Mouse (Mus musculus) liver, embryonic 14.5 days (tissue): ENCODE results near the gene Anks1b. TPM values are rescaled to one million over a fixed set of nuclear protein-coding genes. Genes with fewer than 3 reads are reported as not detected.

Experiments used
- ATAC-seq: fragments of 200-750 bp; cut with Nextera tagmentation; 2 replicates; pipeline ENCODE4 v1.8.0; 2017; ENCODE audit warnings: moderate number of reproducible peaks, mild to moderate bottlenecking, moderate library complexity; ENCODE audit not compliant: insufficient read depth
- DNase-seq, 3 experiments: peaks; one replicate each; pipeline ENCODE4 v3.0.0-alpha.2; 2012 to 2013; ENCODE audit warnings: low read depth in 3 of 3, low spot score in 3 of 3
- H3K27ac ChIP-seq: fragments of 300-500 bp; sonication (generic); 2 replicates; pipeline ENCODE4 v1.5.1; 2014; ENCODE audit warnings: moderate library complexity, mild to moderate bottlenecking, control low read depth, inconsistent platforms
- H3K27me3 ChIP-seq: fragments of 300-500 bp; sonication (generic); 2 replicates; pipeline ENCODE4 v1.6.1; 2014; ENCODE audit warnings: mild to moderate bottlenecking, low read length, moderate library complexity; ENCODE audit not compliant: control insufficient read depth, insufficient read depth
- H3K36me3 ChIP-seq: fragments of 300-500 bp; sonication (generic); replicated peaks from 2 replicates; pipeline ENCODE4 v1.6.1; 2014; ENCODE audit warnings: low read depth; ENCODE audit not compliant: control insufficient read depth, insufficient read depth
- H3K4me1 ChIP-seq, 2 experiments: fragments of 200-500 bp in 1 of 2; fragments of 300-500 bp in 1 of 2; sonication (generic) in 1 of 2; replicated peaks; 2 replicates each; pipeline ENCODE4 v1.6.1; 2012 to 2014; ENCODE audit warnings: antibody characterized with exemption in 1 of 2, inconsistent platforms in 1 of 2, low read length in 1 of 2; ENCODE audit not compliant: control insufficient read depth in 2 of 2, insufficient read depth in 2 of 2
- H3K4me2 ChIP-seq: fragments of 300-500 bp; sonication (generic); 2 replicates; pipeline ENCODE4 v1.6.1; 2014; ENCODE audit warnings: low read depth, mild to moderate bottlenecking, control low read depth, moderate library complexity
- H3K4me3 ChIP-seq, 2 experiments: fragments of 200-500 bp in 1 of 2; fragments of 300-500 bp in 1 of 2; sonication (generic) in 1 of 2; 2 replicates each; pipeline ENCODE4 v1.5.1; 2012 to 2014; ENCODE audit warnings: low read depth in 2 of 2, low read length in 2 of 2, mild to moderate bottlenecking in 2 of 2, control low read depth in 1 of 2, inconsistent platforms in 1 of 2, moderate library complexity in 1 of 2; ENCODE audit not compliant: insufficient read depth in 1 of 2
- H3K9ac ChIP-seq: fragments of 300-500 bp; sonication (generic); replicated peaks from 2 replicates; pipeline ENCODE4 v1.6.1; 2014; ENCODE audit warnings: mild to moderate bottlenecking, control low read depth, moderate library complexity
- H3K9me3 ChIP-seq: fragments of 300-500 bp; sonication (generic); 2 replicates; pipeline ENCODE4 v1.6.1; 2016; ENCODE audit warnings: low read length, mixed read lengths; ENCODE audit not compliant: control insufficient read depth
- CTCF ChIP-seq: IDR thresholded peaks from 2 replicates; pipeline ENCODE4 v1.5.1; 2016; ENCODE audit warnings: antibody characterized with exemption, low read depth, control low read depth
- EP300 ChIP-seq: IDR thresholded peaks from 2 replicates; pipeline ENCODE4 v1.6.1; 2016; ENCODE audit warnings: antibody characterized with exemption, low read depth
- WGBS: fragments of 180-500 bp; shearing (Covaris S2); extraction: QIAGEN DNeasy Blood & Tissue Kit; methylation state at CpG from one replicate; pipeline ENCODE4 v1.1.7; 2014; ENCODE audit not compliant: insufficient replicate concordance; 5-methylcytosine and 5-hydroxymethylcytosine counted together
- polyA plus RNA-seq, 2 experiments: library from polyadenylated mRNA; depleted of rRNA in 1 of 2; stranded (reverse) in 1 of 2; unstranded in 1 of 2; fragments of >200 nt; fragmentation: Nextera tagmentation in 1 of 2; extraction: Ambion mirVana in 1 of 2; gene quantifications; 2 replicates each; pipeline versions ENCODE4 v1.2.1 to v1.2.3; 2012 to 2014

Anks1b gene
- polyA plus RNA-seq, 2 experiments, result not detected

DNA sequence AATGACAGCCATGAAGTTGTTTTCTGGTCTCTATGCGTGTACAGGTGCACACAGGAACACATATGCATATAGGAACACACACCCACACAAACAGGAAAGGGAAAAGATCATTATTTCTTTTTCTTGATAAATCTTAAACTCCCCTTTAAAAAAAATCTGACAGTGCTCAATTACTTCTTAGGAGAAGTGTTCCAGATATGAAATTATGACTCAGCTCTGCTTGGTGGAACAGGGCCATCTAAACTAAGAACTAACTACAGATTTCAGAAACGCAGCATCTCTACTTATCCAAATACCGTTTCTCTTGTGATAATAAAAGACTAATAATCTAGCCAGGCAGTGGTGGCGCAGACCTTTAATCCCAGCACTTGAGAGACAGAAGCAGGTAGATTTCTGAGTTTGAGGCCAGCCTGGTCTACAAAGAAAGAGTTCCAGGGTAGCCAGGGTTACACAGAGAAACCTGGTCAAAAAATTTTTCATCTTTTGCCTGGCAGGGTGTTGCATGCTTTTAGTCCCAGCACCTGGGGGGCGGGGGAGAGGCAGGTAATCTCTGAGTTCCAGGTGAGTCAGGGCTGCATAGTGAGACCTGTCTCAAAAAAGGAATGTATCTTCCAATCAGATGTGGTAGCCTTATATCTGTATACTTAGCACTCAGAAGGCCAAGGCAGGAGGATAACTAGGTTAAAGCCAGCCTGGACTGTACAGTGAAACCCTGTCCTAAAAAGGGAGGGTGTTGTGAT is 1064.6 kb downstream of the Anks1b start:
- Histone ChIP-seq H3K4me1 (no peaks in the 10 kb centered on the region), H3K4me2 (no peak overlapping the region), H3K9ac (no peak overlapping the region), H3K4me3 (no peak overlapping the region), H3K36me3 (no peaks in the 10 kb centered on the region), H3K27me3 (no peaks in the 10 kb centered on the region), H3K27ac (no peak overlapping the region), H3K9me3 (no peaks in the 10 kb centered on the region)
- DNase-seq, result no peak
- no peak for TF ChIP-seq CTCF
- no peak for ATAC-seq
- WGBS, result 51% methylated on average over 5 of the region's 5 CpGs

DNA sequence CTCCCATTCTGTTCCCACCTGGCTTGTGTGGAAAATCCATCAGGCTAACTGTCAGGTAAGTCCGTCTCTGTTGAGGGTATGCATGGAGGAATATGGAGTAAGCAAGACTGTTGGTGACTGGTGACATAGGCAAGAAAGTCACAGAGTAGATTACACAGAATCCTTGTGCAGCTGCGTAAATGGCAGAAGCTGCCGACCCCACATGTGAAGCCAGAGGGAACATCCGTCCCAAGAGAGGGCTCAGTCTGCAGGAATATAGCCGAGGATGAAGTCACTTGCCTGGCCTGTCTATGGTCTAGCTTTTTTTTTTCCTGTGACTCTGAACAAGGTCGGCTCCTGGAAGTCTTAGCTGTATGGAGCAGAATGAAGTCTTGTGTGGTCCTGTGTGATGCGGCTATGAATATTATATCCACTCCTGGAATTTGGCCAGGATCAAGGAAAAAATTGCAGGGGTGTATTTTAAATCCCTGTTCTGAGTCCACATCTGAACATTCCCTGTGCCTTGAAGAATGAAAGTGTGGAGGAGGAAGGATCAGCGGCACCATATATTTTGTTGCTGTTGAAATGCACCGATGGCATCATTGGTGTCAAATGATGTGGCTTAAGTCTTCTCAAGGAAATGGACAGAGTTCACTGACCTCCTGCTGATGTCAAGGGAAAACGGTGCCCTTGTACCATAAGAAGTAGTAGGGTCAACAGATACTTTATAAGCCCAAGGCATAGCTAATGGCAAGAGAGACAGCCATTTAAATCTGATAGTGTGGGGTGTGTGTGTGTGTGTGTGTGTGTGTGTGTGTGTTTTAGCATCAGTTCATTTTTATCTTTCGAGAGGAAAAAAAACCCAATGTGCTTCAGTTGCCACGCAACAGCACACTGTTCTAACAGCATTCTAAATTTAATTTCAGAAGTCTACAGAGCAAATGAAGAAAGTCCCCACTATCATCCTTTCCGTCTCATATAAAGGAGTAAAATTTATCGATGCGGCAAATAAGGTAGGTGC is 1067.5 kb downstream of the Anks1b start:
- Histone ChIP-seq H3K36me3 (no peaks in the 10 kb centered on the region), H3K9ac (no peak overlapping the region), H3K4me1 (no peaks in the 10 kb centered on the region), H3K4me3 (no peak overlapping the region), H3K4me2 (no peak overlapping the region), H3K27ac (no peak overlapping the region), H3K27me3 (no peaks in the 10 kb centered on the region), H3K9me3 (no peaks in the 10 kb centered on the region)
- WGBS, result 67% methylated on average over 15 of the region's 15 CpGs
- ATAC-seq, result no peak
- TF ChIP-seq EP300 (no peak), CTCF (no peak)
- DNase-seq, result no peak

DNA sequence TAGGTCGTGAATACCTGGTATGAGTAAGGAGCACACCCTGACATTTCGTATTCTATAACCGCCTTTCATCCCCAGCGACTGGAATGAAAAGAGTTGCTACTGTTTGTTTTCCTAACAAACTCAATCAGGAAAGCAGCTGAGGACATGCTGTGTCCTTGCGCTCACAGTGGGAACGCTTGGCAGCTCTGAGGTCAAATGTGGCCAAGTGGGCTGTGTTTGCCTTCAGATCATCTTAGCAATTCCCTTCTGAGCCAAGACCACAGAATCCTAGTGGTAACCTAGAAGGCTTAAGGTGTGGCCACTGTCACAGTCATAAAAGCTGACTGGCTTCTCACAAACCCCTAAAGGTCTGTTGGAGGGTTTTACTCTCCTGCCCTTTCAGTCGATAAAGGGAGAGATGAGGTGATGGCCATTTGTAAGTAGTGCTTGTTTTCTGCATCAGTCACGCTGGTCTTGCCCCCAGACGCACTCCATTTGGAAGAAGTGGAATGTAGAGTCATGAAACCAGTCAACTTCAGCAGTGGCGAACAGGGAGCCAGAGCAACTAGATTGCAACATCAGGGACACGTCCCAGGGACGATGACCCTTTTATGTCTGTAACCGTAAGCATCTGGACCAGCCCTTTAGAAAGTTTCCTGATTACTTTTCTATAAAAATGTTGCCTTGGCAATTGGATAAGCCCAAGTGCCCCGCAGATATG is 1068.8 kb downstream of the Anks1b start:
- no peak for DNase-seq
- ATAC-seq, result no peak
- H3K4me1 ChIP-seq, result no peaks in the 10 kb centered on the region
- 63% methylated on average over 14 of the region's 14 CpGs for WGBS
- no peak overlapping the region for H3K27ac ChIP-seq
- no peaks in the 10 kb centered on the region for H3K9me3 ChIP-seq
- no peaks in the 10 kb centered on the region for H3K27me3 ChIP-seq
- no peak for TF ChIP-seq CTCF
- no peak for TF ChIP-seq EP300
- H3K36me3 ChIP-seq, result no peaks in the 10 kb centered on the region
- no peak overlapping the region for H3K4me2 ChIP-seq
- H3K9ac ChIP-seq, result no peak overlapping the region
- H3K4me3 ChIP-seq, result no peak overlapping the region

GRCm38 (mm10) chr10:90947043-90947442 is 1073.7 kb downstream of the Anks1b start:
- WGBS, result 75% methylated on average over 6 of the region's 6 CpGs
- TF ChIP-seq EP300 (no peak), CTCF (no peak)
- no peak overlapping the region for H3K4me2 ChIP-seq
- no peaks in the 10 kb centered on the region for H3K4me1 ChIP-seq
- no peaks in the 10 kb centered on the region for H3K27me3 ChIP-seq
- no peak overlapping the region for H3K4me3 ChIP-seq
- H3K36me3 ChIP-seq, result no peaks in the 10 kb centered on the region
- no peak for ATAC-seq
- no peak for DNase-seq
- H3K9me3 ChIP-seq, result no peaks in the 10 kb centered on the region
- H3K9ac ChIP-seq, result no peak overlapping the region
- no peak overlapping the region for H3K27ac ChIP-seq
